Mouse (Mus musculus) hindbrain, embryonic 11.5 days (tissue): Measurements from ENCODE around the gene Nfkb2. TPM values are rescaled to one million over a fixed set of nuclear protein-coding genes. Genes with fewer than 3 reads are reported as not detected.

Experiments
- ATAC-seq: fragments of 200-750 bp; cut with Nextera tagmentation; 2 replicates; pipeline ENCODE4 v1.8.0; 2017; ENCODE audit warnings: mild to moderate bottlenecking, moderate TSS enrichment, moderate library complexity; ENCODE audit not compliant: low FRiP score
- DNase-seq: peaks from one replicate; pipeline ENCODE4 v3.0.0-alpha.2; 2015; ENCODE audit warnings: low spot score
- H3K27ac ChIP-seq: fragments of 300-500 bp; sonication (generic); 2 replicates; pipeline ENCODE4 v1.5.1; 2014; ENCODE audit warnings: mild to moderate bottlenecking, low read depth, low read length
- H3K27me3 ChIP-seq: fragments of 300-500 bp; sonication (generic); 2 replicates; pipeline ENCODE4 v1.6.1; 2014; ENCODE audit warnings: mild to moderate bottlenecking, low read length, moderate library complexity, mixed read lengths; ENCODE audit not compliant: control insufficient read depth, insufficient read depth
- H3K36me3 ChIP-seq: fragments of 300-500 bp; sonication (generic); 2 replicates; pipeline ENCODE4 v1.6.1; 2014; ENCODE audit warnings: mild to moderate bottlenecking, low read length, moderate library complexity, mixed read lengths; ENCODE audit not compliant: control insufficient read depth, insufficient read depth
- H3K4me1 ChIP-seq: fragments of 300-500 bp; sonication (generic); replicated peaks from 2 replicates; pipeline ENCODE4 v1.6.1; 2014; ENCODE audit warnings: low read length, mixed read lengths; ENCODE audit not compliant: control insufficient read depth, insufficient read depth
- H3K4me2 ChIP-seq: fragments of 300-500 bp; sonication (generic); replicated peaks from 2 replicates; pipeline ENCODE4 v1.6.1; 2014; ENCODE audit warnings: mild to moderate bottlenecking, low read depth, low read length
- H3K4me3 ChIP-seq: fragments of 300-500 bp; sonication (generic); 2 replicates; pipeline ENCODE4 v1.5.1; 2014; ENCODE audit warnings: low read depth, low read length
- H3K9ac ChIP-seq: fragments of 300-500 bp; sonication (generic); 2 replicates; pipeline ENCODE4 v1.6.1; 2014; ENCODE audit warnings: low read depth, low read length
- H3K9me3 ChIP-seq: fragments of 300-500 bp; sonication (generic); 2 replicates; pipeline ENCODE4 v1.6.1; 2016; ENCODE audit warnings: low read length; ENCODE audit not compliant: control insufficient read depth
- WGBS: fragments of 180-500 bp; shearing (Covaris S2); extraction: QIAGEN DNeasy Blood & Tissue Kit; methylation state at CpG from one replicate; pipeline ENCODE4 v1.1.7; 2014; 5-methylcytosine and 5-hydroxymethylcytosine counted together
- polyA plus RNA-seq: library from polyadenylated mRNA; unstranded; fragments of >200 nt; fragmentation: Nextera tagmentation; extraction: Ambion mirVana; gene quantifications from 2 replicates; pipeline ENCODE4 v1.2.1, GENCODE M21; 2014

The Nfkb2 gene
- polyA plus RNA-seq, 1 experiment from 2014 or later = 4.6 TPM

DNA sequence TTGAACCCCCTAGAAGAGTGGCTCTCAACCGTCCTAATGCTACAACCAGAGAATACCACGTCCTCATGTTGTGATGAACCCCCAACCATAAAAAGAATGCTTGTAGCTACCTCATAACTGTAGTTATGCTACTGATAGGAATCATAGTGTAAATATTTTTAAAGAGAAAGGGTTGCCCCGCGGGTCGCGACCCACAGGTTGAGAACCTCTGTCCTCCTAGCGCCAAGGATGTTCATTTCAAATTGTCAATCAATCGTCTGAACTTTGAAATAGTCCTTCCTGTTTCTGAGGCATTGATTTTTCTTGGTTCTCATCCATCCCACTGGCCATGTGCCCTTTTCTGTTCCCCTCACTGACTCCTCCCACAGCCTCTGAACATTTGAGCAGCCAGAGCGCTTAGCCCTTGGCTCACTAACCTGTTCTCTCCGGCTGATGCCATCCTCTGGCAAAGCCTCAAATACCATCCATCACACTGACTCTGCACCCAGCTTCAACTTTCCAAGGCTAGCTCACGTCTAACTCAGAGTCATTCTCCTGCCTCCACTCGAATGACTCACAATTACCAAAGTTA, 13.5 kb upstream of the Nfkb2 start:
- 73% methylated on average over 12 of the region's 12 CpGs for WGBS
- peaks cover 5% of the 10 kb centered on the region; the same call in 1 of the 2 replicates for H3K36me3 ChIP-seq
- ATAC-seq = no peak
- no peak overlapping the region for H3K4me2 ChIP-seq
- H3K27ac ChIP-seq = no peak overlapping the region
- H3K9ac ChIP-seq = no peak overlapping the region
- H3K9me3 ChIP-seq = no peaks in the 10 kb centered on the region
- no peak overlapping the region for H3K4me3 ChIP-seq
- DNase-seq = no peak
- H3K27me3 ChIP-seq = no peaks in the 10 kb centered on the region
- H3K4me1 ChIP-seq = no peaks in the 10 kb centered on the region

- WGBS = 72% methylated on average over 4 of the region's 4 CpGs
- Histone ChIP-seq H3K4me2 (no peak overlapping the region), H3K4me1 (no peaks in the 10 kb centered on the region), H3K36me3 (no peaks in the 10 kb centered on the region), H3K27ac (no peak overlapping the region), H3K9me3 (no peaks in the 10 kb centered on the region), H3K4me3 (no peak overlapping the region), H3K9ac (no peak overlapping the region), H3K27me3 (no peaks in the 10 kb centered on the region)
- ATAC-seq (no peak), DNase-seq (no peak)
Measured at GRCm38 (mm10) chr19:46296938-46297337, 7.2 kb upstream of the Nfkb2 start.

- H3K36me3 ChIP-seq = no peaks in the 10 kb centered on the region
- no peaks in the 10 kb centered on the region for H3K9me3 ChIP-seq
- H3K27me3 ChIP-seq = no peaks in the 10 kb centered on the region
- DNase-seq = no peak
- H3K27ac ChIP-seq = no peak overlapping the region
- 36% methylated on average over 8 of the region's 8 CpGs for WGBS
- 0 out of 2 replicates have a peak, but pooled peaks cover 2% of the 10 kb centered on the region for H3K4me1 ChIP-seq
- no peak overlapping the region for H3K9ac ChIP-seq
- ATAC-seq = no peak
- H3K4me2 ChIP-seq = no peak overlapping the region
- H3K4me3 ChIP-seq = no peak overlapping the region
Measured at GRCm38 (mm10) chr19:46300294-46301045, 3.6 kb upstream of the Nfkb2 start.

- H3K9me3 ChIP-seq = no peaks in the 10 kb centered on the region
- 0 out of 2 replicates have a peak, but pooled peaks cover 2% of the 10 kb centered on the region for H3K4me1 ChIP-seq
- no peak overlapping the region for H3K27ac ChIP-seq
- no peaks in the 10 kb centered on the region for H3K36me3 ChIP-seq
- 93% methylated on average over 4 of the region's 4 CpGs for WGBS
- no peak overlapping the region for H3K9ac ChIP-seq
- DNase-seq (no peak), ATAC-seq (no peak)
- no peak overlapping the region for H3K4me2 ChIP-seq
- H3K27me3 ChIP-seq = peaks cover 5% of the 10 kb centered on the region; the same call in 1 of the 2 replicates
- H3K4me3 ChIP-seq = no peak overlapping the region
Measured at GRCm38 (mm10) chr19:46302551-46302950, 1.6 kb upstream of the Nfkb2 start.

- no peak overlapping the region for H3K27ac ChIP-seq
- ATAC-seq (no peak), DNase-seq (no peak)
- H3K9me3 ChIP-seq = no peaks in the 10 kb centered on the region
- peak overlapping the region; percentile 74 for H3K4me2 ChIP-seq
- 0 out of 2 replicates have a peak, but pooled peaks cover 2% of the 10 kb centered on the region for H3K4me1 ChIP-seq
- no peak overlapping the region; the same call in 1 of the 2 replicates for H3K9ac ChIP-seq
- 58% methylated on average over 18 of the region's 18 CpGs for WGBS
- H3K36me3 ChIP-seq = no peaks in the 10 kb centered on the region
- peak overlapping the region; percentile 44; the same call in 1 of the 2 replicates for H3K4me3 ChIP-seq
- peaks cover 13% of the 10 kb centered on the region for H3K27me3 ChIP-seq
Measured at GRCm38 (mm10) chr19:46303251-46304215, 587 bp upstream of the Nfkb2 start.

- peak overlapping the region; percentile 74 for H3K4me2 ChIP-seq
- under 1% methylated on average over 34 of the region's 34 CpGs for WGBS
- peak; percentile 56 for DNase-seq
- no peaks in the 10 kb centered on the region for H3K36me3 ChIP-seq
- H3K9me3 ChIP-seq = no peaks in the 10 kb centered on the region
- no peak overlapping the region for H3K27ac ChIP-seq
- 0 out of 2 replicates have a peak, but pooled peaks cover 2% of the 10 kb centered on the region for H3K4me1 ChIP-seq
- H3K9ac ChIP-seq = peak overlapping the region; percentile 28
- peak overlapping the region; percentile 44 for H3K4me3 ChIP-seq
- ATAC-seq = peak; percentile 55
- H3K27me3 ChIP-seq = peaks cover 16% of the 10 kb centered on the region
Measured at GRCm38 (mm10) chr19:46304908-46305333, 801 bp downstream of the Nfkb2 start.

DNA sequence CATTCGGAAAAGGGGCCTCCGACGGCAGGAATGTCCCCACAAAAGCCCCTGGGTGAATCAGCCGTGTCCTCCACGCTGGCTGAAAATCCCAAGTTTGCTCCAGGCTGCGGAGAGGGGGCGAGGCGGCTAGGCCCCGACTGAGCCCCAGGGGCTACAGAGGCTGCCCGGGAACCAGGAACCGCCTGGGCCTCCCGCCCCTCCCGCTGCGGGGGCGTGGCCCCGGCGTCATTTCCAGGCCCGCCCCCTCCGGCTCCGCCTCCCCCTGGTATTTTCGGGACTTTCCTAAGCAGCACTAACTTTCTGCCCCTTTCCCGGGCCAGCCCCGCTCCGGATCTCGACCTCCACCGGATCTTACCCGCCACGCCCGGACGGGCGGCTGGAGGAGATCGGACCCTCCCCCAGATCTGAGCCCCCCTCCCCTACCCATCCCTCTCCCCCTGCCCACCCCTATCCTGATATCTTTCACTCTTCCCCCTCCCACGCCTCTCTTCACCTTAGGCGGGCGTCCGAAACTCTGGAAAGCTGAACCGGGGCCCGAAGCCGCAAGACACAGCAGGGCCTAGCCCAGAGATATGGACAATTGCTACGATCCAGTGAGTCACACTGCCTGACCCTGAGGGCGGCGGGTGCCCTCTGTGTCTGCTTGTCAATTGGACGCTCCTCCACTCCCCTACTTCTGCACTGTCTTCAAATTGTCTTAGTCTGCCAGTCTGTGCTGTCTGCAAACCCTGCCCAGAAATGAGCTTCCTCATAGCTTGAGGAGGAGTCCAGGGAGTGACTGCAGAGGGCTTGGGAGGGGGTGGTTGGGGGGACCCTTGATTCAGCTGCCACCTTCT, 1.5 kb downstream of the Nfkb2 start:
- no peak overlapping the region for H3K27ac ChIP-seq
- peaks cover 16% of the 10 kb centered on the region for H3K27me3 ChIP-seq
- H3K9me3 ChIP-seq = no peaks in the 10 kb centered on the region
- no peaks in the 10 kb centered on the region for H3K36me3 ChIP-seq
- 1% methylated on average over 38 of the region's 43 CpGs for WGBS
- H3K4me1 ChIP-seq = 0 out of 2 replicates have a peak, but pooled peaks cover 2% of the 10 kb centered on the region
- H3K4me3 ChIP-seq = peak overlapping the region; percentile 44
- peak overlapping the region; percentile 28 for H3K9ac ChIP-seq
- ATAC-seq = peak; percentile 53
- DNase-seq = peak; percentile 90
- peak overlapping the region; percentile 74 for H3K4me2 ChIP-seq

- DNase-seq (peak; percentile 9), ATAC-seq (no peak)
- Histone ChIP-seq H3K36me3 (no peaks in the 10 kb centered on the region), H3K4me2 (peak overlapping the region; percentile 74; the same call in 1 of the 2 replicates), H3K27me3 (peaks cover 16% of the 10 kb centered on the region), H3K27ac (no peak overlapping the region), H3K9ac (no peak overlapping the region), H3K4me1 (0 out of 2 replicates have a peak, but pooled peaks cover 2% of the 10 kb centered on the region), H3K9me3 (no peaks in the 10 kb centered on the region), H3K4me3 (peak overlapping the region; percentile 44; the same call in 1 of the 2 replicates)
- 58% methylated on average over 5 of the region's 5 CpGs for WGBS
Measured at GRCm38 (mm10) chr19:46306268-46306610, 2.1 kb downstream of the Nfkb2 start.
